Mouse (Mus musculus): ENCODE results near the gene Tiam2.

DNA sequence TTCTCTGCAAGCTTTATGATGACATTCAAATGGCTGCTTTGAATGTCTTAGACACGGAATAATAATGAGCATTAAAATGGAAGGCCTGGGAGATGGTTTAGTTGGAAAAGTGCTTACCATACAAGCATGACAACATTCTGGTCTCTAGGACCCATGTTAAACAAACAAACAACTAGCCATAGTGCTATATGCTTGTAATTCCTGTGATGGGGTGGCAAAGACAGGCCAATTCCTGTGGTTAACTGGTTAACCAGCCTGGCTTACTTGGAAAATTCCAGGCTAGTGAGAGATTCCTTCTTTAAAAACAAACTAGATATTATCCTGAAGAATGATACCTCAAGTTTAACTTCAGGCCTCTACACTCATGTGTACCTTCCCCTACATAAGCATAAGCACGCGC lies 140.3 kb downstream of the Tiam2 start:
- TF ChIP-seq CTCF (IDR thresholded peaks at IDR 0.05; ENCODE audit: low read depth, low read length) = no peak
- no peak for TF ChIP-seq POLR2A (IDR thresholded peaks at IDR 0.05; ENCODE audit: borderline replicate concordance, low read depth, low read length)
